In genomic region chr1:166346906-166347305, GRCm38 (mm10) we compare ENCODE assay signal across 26 mouse cellular contexts.
"Had no signal": no experiment of that assay in that cellular context is flagged by ENCODE, and none has a peak within 500 bp of the region (broad histone marks: within the 10 kb centered on the region; RNA-seq: fewer than 3 reads in every experiment).

No protein-coding gene starts in this region.

- H3K4me2 ChIP-seq: heart, embryonic 11.5 days; heart, embryonic 13.5 days; heart, embryonic 15.5 days; hindbrain, embryonic 14.5 days; limb, embryonic 12.5 days; liver, embryonic 11.5 days; liver, embryonic 13.5 days; liver, embryonic 15.5 days had no signal

- ATAC-seq: hindbrain, embryonic 16.5 days; intestine, postnatal 0 days; liver, postnatal 0 days had no signal

- H3K9me3 ChIP-seq: heart, embryonic 13.5 days; heart, embryonic 15.5 days; limb, embryonic 10.5 days; limb, embryonic 12.5 days; liver, embryonic 13.5 days; liver, embryonic 15.5 days had no signal

- DNase-seq: gastrocnemius, postnatal 14 days; gastrocnemius, postnatal 36 days; heart, adult 11 months; heart, adult 2 months; heart, postnatal 14 days; heart, postnatal 36 days; kidney, adult 18-20 months; kidney, adult 8-10 months; kidney, postnatal 10 days; kidney, postnatal 25 days; kidney, postnatal 4 days; liver; liver, embryonic 13.5 days; liver, postnatal 0 days had no signal

- H3K4me1 ChIP-seq: heart, embryonic 13.5 days; heart, embryonic 15.5 days; liver, embryonic 13.5 days; liver, embryonic 15.5 days had no signal

- H3K4me3 ChIP-seq: heart, adult 2 months; heart, embryonic 13.5 days; heart, embryonic 15.5 days; layer of hippocampus, adult 2 months; left cerebral cortex, adult 2 months; limb, embryonic 10.5 days; limb, embryonic 12.5 days; liver, embryonic 13.5 days; liver, embryonic 15.5 days had no signal

- H3K27me3 ChIP-seq: heart, embryonic 13.5 days; heart, embryonic 15.5 days; limb, embryonic 12.5 days had no signal

- H3K27ac ChIP-seq: heart, adult 2 months; heart, embryonic 13.5 days; heart, embryonic 15.5 days; hindbrain, embryonic 14.5 days; layer of hippocampus, adult 2 months; left cerebral cortex, adult 2 months; limb, embryonic 10.5 days; limb, embryonic 12.5 days; liver, embryonic 13.5 days; liver, embryonic 15.5 days had no signal

- H3K9ac ChIP-seq: heart, embryonic 13.5 days; heart, embryonic 15.5 days; hindbrain, embryonic 14.5 days; limb, embryonic 12.5 days; liver, embryonic 13.5 days; liver, embryonic 15.5 days; liver, postnatal 0 days had no signal

- H3K36me3 ChIP-seq: heart, embryonic 13.5 days; heart, embryonic 15.5 days; limb, embryonic 10.5 days; limb, embryonic 12.5 days; liver, embryonic 13.5 days; liver, embryonic 15.5 days had no signal
